Mouse (Mus musculus): ENCODE measurements around the gene Adcy7. TPM values are rescaled to one million over a fixed set of nuclear protein-coding genes. Genes with fewer than 3 reads are reported as not detected.
A peak's percentile ranks its signal among the peaks of the same experiment; 100 is the strongest.

Gene Adcy7
- 2.1 and 2.6 TPM in 2 replicates for total RNA-seq (2014; rRNA removed)
- 1.0 and 1.6 TPM in 2 replicates for polyA plus RNA-seq (2012; rRNA removed)

GRCm38 (mm10) chr8:88272231-88273050, at the start of gene Adcy7:
Gene Adcy7, plus strand, starts transcription at chr8:88272403.
- Histone ChIP-seq H3K79me2 (ENCODE audit: control insufficient read depth, insufficient read depth, low read length) (no peaks in the 10 kb centered on the region), H3K9ac (ENCODE audit: low read depth, low read length) (peak within 1 kb of the TSS; percentile 51), H3K4me1 (ENCODE audit: control insufficient read depth, insufficient read depth, low read length) (no peaks in the 10 kb centered on the region), H3K4me3 (ENCODE audit: insufficient read depth, low read depth, low read length) (peak within 1 kb of the TSS; percentile 39; the same call in 1 of the 2 replicates), H3K27me3 (ENCODE audit: control insufficient read depth, insufficient read depth, low read length) (peaks cover 14% of the 10 kb centered on the region), H3K27ac (replicated peaks; ENCODE audit: insufficient read depth, low read depth, low read length) (no peak within 1 kb of the TSS), H3K36me3 (ENCODE audit: control insufficient read depth, insufficient read depth, low read length) (no peaks in the 10 kb centered on the region)
- no peak for DNase-seq (ENCODE audit: extremely low read depth, low read depth, low spot score)
- WGBS: 9% methylated on average over 63 of the region's 64 CpGs
- peak; percentile 33 for TF ChIP-seq CTCF (IDR thresholded peaks at IDR 0.05; ENCODE audit: low read depth, low read length)
- TF ChIP-seq POLR2A (IDR thresholded peaks at IDR 0.05; ENCODE audit: extremely low read depth, insufficient read depth, low read length): no peak

GRCm38 (mm10) chr8:88225358-88225757, 46.8 kb upstream of the Adcy7 start:
- Histone ChIP-seq H3K9ac (ENCODE audit: low read depth, low read length) (no peak overlapping the region), H3K27me3 (ENCODE audit: control insufficient read depth, insufficient read depth, low read length) (no peaks in the 10 kb centered on the region), H3K4me3 (ENCODE audit: insufficient read depth, low read depth, low read length) (no peak overlapping the region), H3K4me1 (ENCODE audit: control insufficient read depth, insufficient read depth, low read length) (peaks cover 25% of the 10 kb centered on the region), H3K79me2 (ENCODE audit: control insufficient read depth, insufficient read depth, low read length) (peaks cover 46% of the 10 kb centered on the region), H3K27ac (replicated peaks; ENCODE audit: insufficient read depth, low read depth, low read length) (no peak overlapping the region), H3K36me3 (ENCODE audit: control insufficient read depth, insufficient read depth, low read length) (peaks cover 1% of the 10 kb centered on the region; the same call in 1 of the 2 replicates)
- WGBS: 95% methylated on average over 5 of the region's 5 CpGs
- TF ChIP-seq CTCF (IDR thresholded peaks at IDR 0.05; ENCODE audit: low read depth, low read length): no peak
- no peak for DNase-seq (ENCODE audit: extremely low read depth, low read depth, low spot score)

- Histone ChIP-seq H3K79me2 (ENCODE audit: control insufficient read depth, insufficient read depth, low read length) (peaks cover 52% of the 10 kb centered on the region), H3K36me3 (ENCODE audit: control insufficient read depth, insufficient read depth, low read length) (no peaks in the 10 kb centered on the region), H3K4me3 (ENCODE audit: insufficient read depth, low read depth, low read length) (no peak overlapping the region), H3K9ac (ENCODE audit: low read depth, low read length) (no peak overlapping the region), H3K4me1 (ENCODE audit: control insufficient read depth, insufficient read depth, low read length) (peaks cover 21% of the 10 kb centered on the region), H3K27me3 (ENCODE audit: control insufficient read depth, insufficient read depth, low read length) (no peaks in the 10 kb centered on the region), H3K27ac (replicated peaks; ENCODE audit: insufficient read depth, low read depth, low read length) (0 out of 2 replicates have a peak overlapping the region, but pooled peaks have one; percentile 3)
- peak; percentile 73 for DNase-seq (ENCODE audit: extremely low read depth, low read depth, low spot score)
- TF ChIP-seq CTCF (IDR thresholded peaks at IDR 0.05; ENCODE audit: low read depth, low read length) (no peak), POLR2A (IDR thresholded peaks at IDR 0.05; ENCODE audit: extremely low read depth, insufficient read depth, low read length) (no peak)
- 15% methylated on average over 6 of the region's 6 CpGs for WGBS
Measured at GRCm38 (mm10) chr8:88227851-88228250, 44.4 kb upstream of the Adcy7 start.

GRCm38 (mm10) chr8:88228286-88228685, 43.9 kb upstream of the Adcy7 start:
- peak; percentile 66 for DNase-seq (ENCODE audit: extremely low read depth, low read depth, low spot score)
- WGBS: 6% methylated on average over 1 of the region's 1 CpGs
- Histone ChIP-seq H3K27me3 (ENCODE audit: control insufficient read depth, insufficient read depth, low read length) (no peaks in the 10 kb centered on the region), H3K4me3 (ENCODE audit: insufficient read depth, low read depth, low read length) (no peak overlapping the region), H3K27ac (replicated peaks; ENCODE audit: insufficient read depth, low read depth, low read length) (0 out of 2 replicates have a peak overlapping the region, but pooled peaks have one; percentile 3), H3K36me3 (ENCODE audit: control insufficient read depth, insufficient read depth, low read length) (no peaks in the 10 kb centered on the region), H3K79me2 (ENCODE audit: control insufficient read depth, insufficient read depth, low read length) (peaks cover 54% of the 10 kb centered on the region), H3K4me1 (ENCODE audit: control insufficient read depth, insufficient read depth, low read length) (peaks cover 21% of the 10 kb centered on the region), H3K9ac (ENCODE audit: low read depth, low read length) (no peak overlapping the region)
- TF ChIP-seq POLR2A (IDR thresholded peaks at IDR 0.05; ENCODE audit: extremely low read depth, insufficient read depth, low read length) (no peak), CTCF (IDR thresholded peaks at IDR 0.05; ENCODE audit: low read depth, low read length) (no peak)

- TF ChIP-seq POLR2A (IDR thresholded peaks at IDR 0.05; ENCODE audit: extremely low read depth, insufficient read depth, low read length) (no peak), CTCF (IDR thresholded peaks at IDR 0.05; ENCODE audit: low read depth, low read length) (no peak)
- no peak for DNase-seq (ENCODE audit: extremely low read depth, low read depth, low spot score)
- peaks cover 55% of the 10 kb centered on the region for H3K79me2 ChIP-seq (ENCODE audit: control insufficient read depth, insufficient read depth, low read length)
- 60% methylated on average over 1 of the region's 1 CpGs for WGBS
- peaks cover 21% of the 10 kb centered on the region for H3K4me1 ChIP-seq (ENCODE audit: control insufficient read depth, insufficient read depth, low read length)
- no peak overlapping the region for H3K4me3 ChIP-seq (ENCODE audit: insufficient read depth, low read depth, low read length)
- no peak overlapping the region for H3K27ac ChIP-seq (replicated peaks; ENCODE audit: insufficient read depth, low read depth, low read length)
- no peaks in the 10 kb centered on the region for H3K27me3 ChIP-seq (ENCODE audit: control insufficient read depth, insufficient read depth, low read length)
- no peak overlapping the region for H3K9ac ChIP-seq (ENCODE audit: low read depth, low read length)
- H3K36me3 ChIP-seq (ENCODE audit: control insufficient read depth, insufficient read depth, low read length): no peaks in the 10 kb centered on the region
Measured at GRCm38 (mm10) chr8:88228800-88229199, 43.4 kb upstream of the Adcy7 start.

GRCm38 (mm10) chr8:88236666-88237065, 35.5 kb upstream of the Adcy7 start:
- peak; percentile 66 for DNase-seq (ENCODE audit: extremely low read depth, low read depth, low spot score)
- Histone ChIP-seq H3K36me3 (ENCODE audit: control insufficient read depth, insufficient read depth, low read length) (no peaks in the 10 kb centered on the region; the same call in 1 of the 2 replicates), H3K27me3 (ENCODE audit: control insufficient read depth, insufficient read depth, low read length) (no peaks in the 10 kb centered on the region), H3K4me3 (ENCODE audit: insufficient read depth, low read depth, low read length) (no peak overlapping the region), H3K79me2 (ENCODE audit: control insufficient read depth, insufficient read depth, low read length) (peaks cover 54% of the 10 kb centered on the region), H3K27ac (replicated peaks; ENCODE audit: insufficient read depth, low read depth, low read length) (peak overlapping the region; percentile 4; the same call in 1 of the 2 replicates), H3K9ac (ENCODE audit: low read depth, low read length) (no peak overlapping the region), H3K4me1 (ENCODE audit: control insufficient read depth, insufficient read depth, low read length) (peaks cover 20% of the 10 kb centered on the region)
- WGBS: 15% methylated on average over 2 of the region's 2 CpGs
- TF ChIP-seq POLR2A (IDR thresholded peaks at IDR 0.05; ENCODE audit: extremely low read depth, insufficient read depth, low read length) (no peak), CTCF (IDR thresholded peaks at IDR 0.05; ENCODE audit: low read depth, low read length) (no peak)
